Mouse (Mus musculus): ENCODE results near the gene Gramd1b.
"Not testable (repeated sequence)": the region's sequence is repeated elsewhere in the genome, so short reads cannot be mapped to it uniquely, and the experiment has no call there.

The Gramd1b gene

DNA sequence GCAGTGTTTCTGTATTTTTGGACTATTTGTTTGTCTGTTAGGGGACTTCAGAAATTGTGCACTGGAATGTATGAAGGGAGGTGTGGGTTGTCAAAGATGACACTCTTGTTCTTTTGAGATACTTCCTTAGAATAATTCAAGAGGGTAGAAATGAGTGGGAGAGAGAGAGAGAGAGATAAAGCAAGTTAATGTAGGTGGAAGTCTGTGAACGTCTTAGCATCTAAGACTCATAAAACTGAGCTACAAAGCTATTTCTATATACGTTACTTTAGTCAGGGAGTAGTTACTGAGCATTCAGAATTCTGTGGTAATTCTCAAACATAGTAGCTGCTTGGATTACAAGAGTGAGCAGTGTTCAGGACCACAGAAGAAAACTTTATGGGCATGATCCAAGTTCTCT is 19.2 kb downstream of the Gramd1b start:
- DNase-seq: no peak

DNA sequence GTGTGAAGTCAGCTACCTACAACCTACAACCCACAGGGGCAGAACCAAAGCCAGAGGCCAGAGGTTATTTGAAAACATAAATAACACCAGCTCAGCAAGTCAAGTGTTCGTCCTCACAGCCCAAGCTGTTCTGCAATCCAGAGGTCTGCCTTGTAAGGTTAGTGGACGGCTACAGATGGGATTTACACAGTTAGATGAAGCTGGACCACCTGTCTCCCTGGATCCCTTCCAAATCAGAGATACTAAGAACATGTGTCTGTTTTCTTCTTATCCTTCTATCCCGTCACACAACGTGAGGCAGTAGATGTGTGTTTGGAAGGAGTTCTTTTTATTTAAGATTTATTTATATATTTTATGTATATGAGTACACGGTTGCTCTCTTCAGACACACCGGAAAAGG is 21.7 kb downstream of the Gramd1b start:
- no peak for DNase-seq

DNA sequence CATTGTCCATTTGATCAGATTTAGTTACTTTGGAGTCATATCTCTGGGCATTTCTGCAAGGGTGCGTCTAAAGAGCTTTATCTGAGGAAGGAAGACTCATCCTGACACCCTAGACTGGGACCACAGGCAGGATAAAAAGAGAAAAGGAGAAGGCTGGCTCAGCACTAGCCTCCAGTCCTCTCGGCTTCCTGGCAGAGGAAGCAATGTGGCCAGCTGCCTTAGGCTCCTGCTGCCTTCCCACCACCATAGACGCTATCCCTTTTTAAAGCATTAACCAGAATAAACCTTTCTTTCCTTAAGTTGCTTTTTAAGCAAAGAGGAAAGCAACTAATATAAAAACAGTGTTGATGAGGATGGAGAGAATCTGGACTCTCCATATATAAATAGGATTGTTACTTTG is 24.6 kb downstream of the Gramd1b start:
- DNase-seq: peak; percentile 53

GRCm38 (mm10) chr9:40505471-40506312 is 25.5 kb downstream of the Gramd1b start:
- DNase-seq: peak; percentile 66

GRCm38 (mm10) chr9:40504886-40505285 is 26.3 kb downstream of the Gramd1b start:
- no peak for DNase-seq

DNA sequence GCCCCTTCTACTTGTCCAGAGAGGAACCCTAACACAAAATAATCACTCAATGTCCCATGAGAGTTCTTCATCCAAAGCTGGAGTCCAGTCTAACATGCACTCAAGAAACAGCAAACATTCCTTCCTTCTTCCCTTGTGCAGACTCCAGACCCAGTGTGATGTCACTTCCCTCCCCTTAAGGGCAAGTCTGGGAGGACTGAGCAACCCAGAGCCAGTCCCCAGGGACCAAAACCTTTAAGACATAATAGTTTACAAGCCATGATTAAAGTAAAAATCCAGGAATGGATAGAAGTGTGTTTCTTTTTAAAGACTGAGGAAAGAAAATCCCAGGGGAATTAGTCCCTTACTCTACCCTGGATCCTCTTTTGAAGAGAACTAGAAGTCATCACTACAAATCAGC is 30.5 kb downstream of the Gramd1b start:
- DNase-seq: no peak

DNA sequence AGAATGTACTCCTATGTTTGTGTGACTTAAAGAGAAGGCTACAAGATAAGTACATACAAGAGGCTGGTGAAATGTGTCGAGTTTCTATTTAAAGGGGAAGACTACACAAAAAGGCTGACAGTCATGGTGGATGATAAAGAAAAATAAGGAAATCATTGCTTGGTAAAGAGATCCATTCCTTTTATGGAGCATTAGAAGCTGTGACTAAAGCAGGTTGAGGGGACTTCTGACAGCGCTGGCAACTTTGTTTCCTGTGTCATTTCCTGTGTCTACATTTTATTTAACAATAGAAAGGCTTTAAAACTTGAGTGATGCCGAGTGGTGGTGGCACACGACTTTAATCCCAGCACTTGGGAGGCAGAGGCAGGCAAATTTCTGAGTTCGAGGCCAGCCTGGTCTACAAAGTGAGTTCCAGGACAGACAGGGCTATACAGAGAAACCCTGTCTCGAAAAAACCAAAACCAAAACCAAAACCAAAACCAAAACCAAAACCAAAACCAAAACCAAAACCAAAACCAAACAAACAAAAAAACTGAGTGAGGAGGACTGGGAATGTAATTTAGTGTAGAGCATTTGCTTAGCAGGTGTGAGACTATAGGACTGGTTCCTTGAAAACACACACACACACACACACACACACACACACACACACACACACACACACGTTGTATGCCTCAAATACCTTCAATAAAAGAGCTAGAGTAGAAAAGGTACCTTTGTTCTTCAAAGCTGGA is 48.7 kb downstream of the Gramd1b start:
- not testable (repeated sequence) for DNase-seq

- DNase-seq: no peak
Observed at GRCm38 (mm10) chr9:40481271-40481670, 49.9 kb downstream of the Gramd1b start.

GRCm38 (mm10) chr9:40479333-40479732 is 51.9 kb downstream of the Gramd1b start:
- peak; percentile 7 for DNase-seq

GRCm38 (mm10) chr9:40478146-40478900 is 52.9 kb downstream of the Gramd1b start:
- no peak for DNase-seq

DNA sequence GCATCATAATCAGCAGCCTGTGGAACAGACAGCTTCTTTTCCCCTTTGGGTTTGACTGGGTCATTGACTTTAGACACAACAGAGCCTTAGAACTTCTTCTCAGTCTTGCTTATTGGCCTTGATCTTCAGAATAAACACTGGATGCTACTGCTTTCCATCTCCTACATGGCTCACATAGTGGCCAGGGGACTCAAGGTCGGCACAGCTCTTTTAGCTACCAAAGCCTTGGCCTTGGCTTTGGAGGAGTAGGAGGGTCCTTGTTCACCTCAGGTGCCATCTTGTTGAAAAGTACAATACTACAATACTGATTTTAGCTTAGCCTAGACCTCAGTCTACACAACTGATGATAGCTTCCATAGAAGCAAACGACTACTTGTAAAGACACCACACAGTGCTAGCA is 53.6 kb downstream of the Gramd1b start:
- DNase-seq: no peak

DNA sequence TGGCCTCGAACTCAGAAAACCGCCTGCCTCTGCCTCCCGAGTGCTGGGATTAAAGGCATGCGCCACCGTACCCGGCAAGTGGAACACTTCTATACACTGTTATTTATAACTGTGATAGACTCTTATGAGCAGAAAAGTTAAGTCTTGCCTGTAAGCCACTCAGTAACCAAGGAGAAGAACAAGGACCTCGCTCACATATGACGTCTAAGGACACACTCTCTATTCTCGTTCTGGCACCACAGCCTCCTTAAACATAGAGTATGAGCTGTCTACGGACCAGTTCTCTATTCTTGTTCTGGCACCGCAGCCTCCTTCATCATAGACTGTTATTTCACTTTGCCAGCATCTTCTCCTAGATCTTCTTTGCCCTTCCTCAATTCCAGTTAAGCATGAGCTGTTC is 55.1 kb downstream of the Gramd1b start:
- no peak for DNase-seq

GRCm38 (mm10) chr9:40472961-40473510 is 58.1 kb downstream of the Gramd1b start:
- no peak for DNase-seq

- no peak for DNase-seq
Observed at GRCm38 (mm10) chr9:40469403-40470137, 61.6 kb downstream of the Gramd1b start.

DNA sequence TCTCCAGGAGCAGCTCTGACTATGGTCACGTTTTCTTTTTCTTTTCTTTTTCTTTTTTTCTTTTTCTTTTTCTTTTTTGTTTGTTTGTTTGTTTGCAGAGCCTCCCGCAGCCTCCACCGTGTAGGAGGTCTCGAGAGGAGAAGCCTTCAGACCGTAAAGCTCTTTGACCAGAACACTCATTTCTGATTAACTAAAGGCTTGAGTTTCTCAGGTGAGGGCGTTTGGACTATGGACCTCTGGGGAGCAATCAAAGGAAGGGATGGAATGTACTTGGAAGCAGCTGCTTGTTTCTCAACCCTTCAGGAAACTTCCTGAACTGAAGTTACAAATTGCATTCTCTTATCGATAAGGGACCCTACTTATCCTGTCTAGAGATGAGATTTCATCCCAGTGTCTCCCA is 64.4 kb downstream of the Gramd1b start:
- no peak for DNase-seq

- no peak for DNase-seq
Observed at GRCm38 (mm10) chr9:40465596-40465995, 65.6 kb downstream of the Gramd1b start.

DNA sequence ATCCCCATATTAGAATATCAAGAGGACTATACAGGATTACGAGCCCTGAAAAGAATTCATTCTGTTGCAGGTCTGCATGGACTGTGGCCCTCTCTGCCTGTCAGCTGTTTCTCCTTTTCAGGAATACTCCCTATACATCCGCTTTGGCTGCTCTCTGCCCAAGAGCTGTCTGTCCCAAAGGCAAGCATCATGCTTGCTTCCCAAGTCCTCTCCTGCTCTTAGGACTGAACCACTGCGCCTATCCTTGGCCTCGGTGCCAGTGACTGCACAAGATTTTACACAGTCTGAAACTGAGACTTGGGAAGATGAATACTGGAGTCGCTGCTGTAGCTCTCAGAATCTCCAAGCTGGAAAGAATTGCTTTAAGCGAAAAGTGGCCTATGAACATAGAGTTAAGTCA is 68.8 kb downstream of the Gramd1b start:
- no peak for DNase-seq

DNA sequence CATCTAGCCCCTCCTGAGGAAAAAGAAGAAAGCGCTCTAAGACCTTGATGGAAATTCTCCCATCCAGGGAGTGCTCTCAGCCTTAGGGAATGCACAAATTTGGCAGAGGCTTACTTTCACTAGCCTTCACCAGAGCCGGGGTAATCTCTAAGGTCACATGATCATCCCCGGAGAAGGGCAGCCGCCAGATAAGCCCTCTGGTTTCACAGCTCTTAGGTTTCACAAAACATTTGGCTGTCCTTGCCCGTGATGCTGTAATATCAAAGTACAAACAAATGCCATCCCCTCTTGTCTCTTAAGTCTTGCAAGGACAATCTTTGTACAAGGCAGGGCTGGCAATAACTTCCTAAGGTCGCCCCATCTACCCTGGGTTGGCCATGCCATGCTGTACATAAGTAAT is 70.4 kb downstream of the Gramd1b start:
- no peak for DNase-seq

DNA sequence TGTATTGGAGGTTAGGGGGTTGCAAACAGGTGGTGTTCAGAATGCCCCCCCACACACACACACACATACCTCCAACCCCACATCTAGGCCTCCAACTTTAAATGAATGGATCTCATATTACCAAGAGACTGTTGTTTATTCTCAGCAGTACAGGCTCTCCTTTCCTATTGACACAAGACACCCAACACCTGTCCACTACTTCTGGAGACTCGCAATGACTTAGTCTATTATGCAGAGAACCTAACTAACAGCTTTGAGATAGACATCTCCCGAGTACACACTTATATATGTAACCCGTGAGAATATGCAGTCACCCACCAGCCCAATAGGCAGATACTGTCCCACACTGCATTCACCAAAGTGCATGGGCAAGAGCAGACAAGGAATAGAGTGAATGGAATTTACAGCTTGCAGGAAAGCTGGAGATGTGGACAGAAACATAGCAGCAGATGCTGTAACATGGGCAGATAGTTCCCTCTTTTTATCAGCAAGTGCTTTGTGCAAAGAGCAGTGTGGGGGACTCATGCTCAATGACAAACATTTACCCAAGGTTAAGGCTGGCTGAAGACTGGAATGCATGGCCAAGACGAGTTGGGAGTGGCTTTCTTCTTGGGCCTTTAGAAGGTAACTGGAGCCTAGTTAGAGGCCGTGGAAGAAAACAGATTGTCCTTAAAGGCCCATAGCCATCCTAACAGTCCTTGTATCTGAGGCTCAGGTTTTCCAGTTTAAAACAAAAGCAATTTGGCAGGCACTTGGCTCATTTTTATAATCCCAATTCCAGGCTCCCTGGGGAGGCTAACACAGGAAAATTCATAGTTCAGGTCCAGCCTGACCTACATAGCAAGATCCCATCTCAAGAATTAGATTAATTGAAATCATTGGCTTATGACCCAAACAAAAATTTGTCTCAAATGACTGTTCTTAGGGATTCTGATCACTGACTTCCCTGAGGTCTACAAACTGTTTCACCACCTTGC is 71.6 kb downstream of the Gramd1b start:
- no peak for DNase-seq

- no peak for DNase-seq
Observed at GRCm38 (mm10) chr9:40458559-40459303, 72.5 kb downstream of the Gramd1b start.

Measured in right cerebral cortex, adult 18-20 months (tissue).